Mouse (Mus musculus) 3134 (cell line): Measurements from ENCODE around the gene 4930451I11Rik.

ENCODE experiments used
- DNase-seq: peaks from one replicate; pipeline ENCODE4 v3.0.0-alpha.2; 2011; ENCODE audit warnings: low spot score; ENCODE audit not compliant: insufficient read length; ENCODE audit errors: extremely low read depth

4930451I11Rik gene

DNA sequence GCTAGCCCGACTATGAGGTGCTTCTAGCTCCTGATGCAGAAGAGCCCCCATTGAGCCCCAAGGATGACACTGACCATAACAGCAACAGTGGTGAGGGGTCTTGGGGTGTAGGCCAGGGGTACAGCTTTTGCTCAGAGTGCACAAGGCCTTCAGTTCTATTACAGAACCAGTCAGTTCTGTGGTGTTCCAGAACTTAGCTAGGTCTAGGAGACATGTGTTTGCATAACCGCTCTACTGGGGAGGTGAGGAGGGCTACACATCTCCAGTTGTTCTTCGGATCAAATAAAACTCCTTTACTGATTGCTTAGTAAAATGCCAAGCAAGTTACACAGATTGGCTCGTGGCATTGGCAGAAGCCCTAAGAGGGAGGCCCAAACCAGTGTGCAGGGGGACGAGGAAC, at the start of gene 4930451I11Rik:
TSS of gene 4930451I11Rik (minus strand) at position 101 of the 400 bp plus-strand sequence.
- no peak for DNase-seq

GRCm38 (mm10) chr7:126881040-126881439, 49.6 kb upstream of the 4930451I11Rik start:
- DNase-seq: no peak

GRCm38 (mm10) chr7:126877239-126877638, 45.8 kb upstream of the 4930451I11Rik start:
- no peak for DNase-seq

GRCm38 (mm10) chr7:126870520-126870891, 39.1 kb upstream of the 4930451I11Rik start:
- no peak for DNase-seq

GRCm38 (mm10) chr7:126869780-126870519, 38.5 kb upstream of the 4930451I11Rik start:
- DNase-seq: no peak

DNA sequence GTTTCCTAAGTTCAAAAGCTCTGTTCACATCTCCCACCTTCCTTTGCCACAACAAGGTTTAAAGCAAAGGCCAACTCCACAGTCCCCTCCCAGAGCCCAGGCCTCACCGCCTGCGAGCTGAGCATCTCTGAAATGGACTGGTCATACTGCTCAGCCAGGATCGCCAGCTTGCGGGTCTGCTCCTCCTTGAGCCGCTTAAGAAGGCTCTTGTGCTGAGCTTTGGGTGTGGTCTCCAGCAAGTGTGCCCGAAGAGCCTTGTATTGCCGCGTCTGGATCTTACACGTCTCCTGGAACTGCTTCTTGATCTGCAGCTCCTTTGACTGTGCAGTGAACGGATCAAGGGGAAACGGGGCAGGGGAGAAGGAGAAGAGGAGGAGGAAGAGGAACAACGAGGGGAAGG, 36.6 kb upstream of the 4930451I11Rik start:
- DNase-seq: no peak

- DNase-seq: no peak
Measured at GRCm38 (mm10) chr7:126867534-126867933, 36.1 kb upstream of the 4930451I11Rik start.

DNA sequence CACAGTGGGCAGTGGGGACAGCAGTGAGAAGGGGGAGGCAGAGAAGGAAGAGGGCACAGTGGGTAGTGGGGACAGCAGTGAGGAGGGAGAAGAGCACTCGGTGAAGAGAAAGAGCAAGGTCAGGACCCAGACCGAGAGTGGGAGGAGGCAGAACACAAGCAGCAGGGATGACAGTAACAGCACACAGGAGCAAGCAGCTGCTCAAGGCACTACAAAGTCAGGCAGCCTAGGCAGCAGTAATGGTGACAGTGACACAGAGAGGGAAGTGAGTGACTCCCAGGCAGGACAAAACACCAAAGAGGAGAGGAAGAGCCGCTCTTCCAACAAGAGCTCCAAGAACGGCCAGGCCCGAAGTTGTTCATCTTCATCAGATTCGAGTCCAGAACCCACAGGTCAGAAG, 32.4 kb upstream of the 4930451I11Rik start:
- no peak for DNase-seq

DNA sequence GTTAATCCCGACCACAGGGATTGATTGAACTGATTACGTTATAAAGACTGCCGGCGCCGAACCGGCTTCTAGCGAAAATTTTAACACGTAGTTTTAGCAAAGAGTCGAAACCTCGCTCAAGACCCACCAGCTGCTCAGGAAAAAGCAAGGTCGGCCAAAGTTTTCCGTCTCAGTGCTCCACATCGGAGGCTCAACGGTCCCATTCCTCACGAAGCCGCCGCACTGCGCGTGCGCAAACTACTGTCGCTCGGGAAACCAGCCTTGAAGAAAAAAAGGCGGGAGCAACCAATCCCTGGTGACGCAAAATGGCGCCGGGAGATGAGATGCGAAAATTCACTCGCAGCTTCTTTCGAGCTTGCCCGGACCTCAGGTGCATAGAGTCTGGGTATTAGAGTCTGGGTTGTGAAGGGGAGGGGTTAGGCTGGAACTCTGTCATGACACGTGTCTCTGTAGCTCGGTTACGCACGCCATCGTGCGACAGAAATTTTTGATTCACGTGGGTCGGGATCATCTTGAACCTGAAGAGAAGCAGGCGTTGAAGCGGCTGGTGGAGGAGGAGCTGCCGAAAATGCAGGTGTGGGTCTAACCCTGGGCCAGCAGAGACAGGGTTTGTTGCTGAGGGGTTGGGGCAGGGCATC, 30.8 kb upstream of the 4930451I11Rik start, which contains the start of gene Ino80e:
TSS of gene Ino80e (minus strand) at position 231 of the 638 bp plus-strand sequence.
- peak; percentile 82 for DNase-seq

DNA sequence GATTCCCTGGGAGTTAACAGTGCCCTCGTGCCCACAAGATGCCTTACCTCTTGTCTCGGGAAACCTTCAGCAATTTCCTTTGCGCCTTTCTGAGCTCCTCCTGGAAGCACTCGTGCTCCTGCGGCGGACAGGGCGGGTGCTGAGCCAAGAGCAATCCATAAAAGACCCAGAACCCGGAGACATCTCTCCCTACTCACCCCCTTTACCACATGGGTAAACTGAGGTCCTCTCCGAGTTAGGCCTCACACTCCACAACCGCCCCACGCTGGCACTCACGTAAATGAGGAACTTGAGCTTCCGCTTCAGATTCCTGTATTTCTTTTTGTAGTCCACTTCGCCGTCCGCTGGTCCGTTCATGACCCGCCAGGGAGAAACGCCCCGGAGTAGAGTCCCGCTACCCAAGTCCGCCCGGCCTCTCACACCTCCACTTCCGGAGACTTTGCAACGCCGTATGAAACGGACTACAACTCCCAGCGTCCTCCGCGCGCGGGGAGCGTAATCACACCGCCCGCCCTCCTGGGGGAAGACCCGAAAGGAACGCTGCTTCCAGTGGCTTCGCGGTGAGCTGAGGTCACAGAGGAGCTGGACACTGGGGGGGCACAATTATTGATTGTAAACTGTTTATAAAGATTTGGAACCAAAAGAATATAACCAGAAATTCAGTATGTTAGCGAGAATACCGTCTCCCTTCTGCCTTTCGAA, 30.1 kb upstream of the 4930451I11Rik start, which contains the start of gene Hirip3:
TSS of gene Hirip3 (plus strand) at position 544 of the 702 bp plus-strand sequence.
- peak; percentile 95 for DNase-seq

DNA sequence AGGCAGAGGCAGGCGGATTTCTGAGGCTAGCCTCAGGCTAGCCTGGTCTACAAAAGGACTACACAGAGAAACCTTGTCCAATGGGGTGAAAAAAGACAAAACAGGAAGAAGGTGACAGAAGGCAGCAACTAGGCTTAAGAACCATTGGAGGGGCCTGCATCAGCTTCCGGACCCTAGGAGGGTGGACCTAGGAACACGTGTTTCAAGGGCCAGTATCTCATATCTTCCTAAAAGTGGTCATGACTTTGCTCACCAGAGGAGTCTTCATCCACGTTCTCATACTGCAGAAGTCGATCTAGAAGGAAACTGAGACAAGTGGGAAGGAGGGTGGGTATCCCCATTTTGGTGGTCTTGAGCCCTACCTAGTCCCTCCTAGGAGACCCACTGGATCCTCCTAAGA, 29.5 kb upstream of the 4930451I11Rik start:
- no peak for DNase-seq

DNA sequence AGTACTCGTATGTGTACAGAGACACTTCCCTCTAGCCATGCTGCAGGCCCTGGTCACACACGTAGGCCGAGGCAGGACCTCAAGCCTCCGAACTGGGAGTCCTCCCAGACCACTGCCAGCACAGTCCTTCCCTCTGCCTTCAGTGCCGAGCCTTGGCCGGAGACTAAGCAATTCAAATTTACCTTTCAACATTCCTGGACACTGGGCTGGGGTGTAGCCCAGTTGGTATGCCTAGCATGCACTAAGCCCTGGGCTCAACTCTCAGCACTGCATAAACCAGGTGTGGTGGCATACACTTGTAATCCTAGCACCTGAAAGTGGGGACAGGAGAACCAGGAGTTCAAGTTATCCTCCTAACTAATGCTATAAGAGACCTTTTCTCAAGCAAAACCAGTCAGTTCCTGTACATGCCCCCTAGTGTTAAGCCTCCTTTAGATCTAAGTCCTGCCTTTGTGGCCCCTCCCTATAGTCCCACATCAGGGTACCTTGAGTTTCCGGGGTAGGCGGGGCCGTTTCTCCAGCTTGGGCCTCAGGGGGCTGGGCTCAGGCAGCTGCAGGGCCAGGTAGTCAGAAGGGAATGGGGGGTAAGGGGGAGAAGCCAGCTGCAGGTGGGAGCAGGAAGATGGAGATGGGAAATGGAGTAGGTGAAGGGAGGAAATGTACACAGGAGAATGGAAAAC, 25.4 kb upstream of the 4930451I11Rik start:
- no peak for DNase-seq

GRCm38 (mm10) chr7:126855641-126856040, 24.2 kb upstream of the 4930451I11Rik start:
- no peak for DNase-seq

DNA sequence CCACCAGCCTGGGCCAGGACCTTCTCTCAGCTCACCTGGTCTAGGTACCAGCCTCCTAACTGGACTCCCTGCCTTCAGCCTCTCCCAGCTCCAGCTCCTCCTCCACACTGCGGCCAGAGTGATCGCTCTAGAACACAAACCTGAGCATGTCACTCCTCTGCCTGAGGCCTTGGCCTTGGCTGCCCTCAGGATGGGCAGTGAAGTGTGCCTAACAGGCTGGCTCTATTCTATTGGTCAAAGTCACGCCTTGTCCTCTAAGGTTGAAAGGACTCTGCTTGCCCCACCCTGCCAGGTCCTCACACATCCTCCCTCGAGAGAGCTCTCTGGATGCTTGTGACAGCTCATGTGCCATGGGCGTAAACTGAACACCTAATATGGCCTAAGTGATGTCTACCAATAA, 22.0 kb upstream of the 4930451I11Rik start:
- DNase-seq: no peak

GRCm38 (mm10) chr7:126851192-126851591, 19.8 kb upstream of the 4930451I11Rik start:
- no peak for DNase-seq

DNA sequence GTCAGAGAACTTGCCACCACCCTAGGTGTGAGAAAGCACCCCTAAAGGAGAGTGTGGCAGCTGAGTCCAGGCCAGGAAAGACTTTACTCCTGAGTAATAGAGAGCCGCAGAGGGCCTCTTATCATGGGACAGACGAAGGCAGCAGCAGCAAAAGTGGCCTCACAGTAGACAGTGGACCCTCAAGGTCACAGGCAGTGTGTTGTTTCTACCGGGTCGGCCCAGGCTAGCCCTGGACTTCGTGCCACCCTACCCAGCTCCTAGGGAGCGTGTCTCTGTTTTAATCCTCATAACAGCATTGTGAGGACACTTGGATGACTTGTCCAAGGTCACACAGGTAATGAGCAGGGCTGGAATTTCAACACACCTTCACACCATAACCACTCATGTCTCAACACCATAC, 18.7 kb upstream of the 4930451I11Rik start:
- no peak for DNase-seq

- no peak for DNase-seq
Measured at GRCm38 (mm10) chr7:126848794-126849193, 17.4 kb upstream of the 4930451I11Rik start.

DNA sequence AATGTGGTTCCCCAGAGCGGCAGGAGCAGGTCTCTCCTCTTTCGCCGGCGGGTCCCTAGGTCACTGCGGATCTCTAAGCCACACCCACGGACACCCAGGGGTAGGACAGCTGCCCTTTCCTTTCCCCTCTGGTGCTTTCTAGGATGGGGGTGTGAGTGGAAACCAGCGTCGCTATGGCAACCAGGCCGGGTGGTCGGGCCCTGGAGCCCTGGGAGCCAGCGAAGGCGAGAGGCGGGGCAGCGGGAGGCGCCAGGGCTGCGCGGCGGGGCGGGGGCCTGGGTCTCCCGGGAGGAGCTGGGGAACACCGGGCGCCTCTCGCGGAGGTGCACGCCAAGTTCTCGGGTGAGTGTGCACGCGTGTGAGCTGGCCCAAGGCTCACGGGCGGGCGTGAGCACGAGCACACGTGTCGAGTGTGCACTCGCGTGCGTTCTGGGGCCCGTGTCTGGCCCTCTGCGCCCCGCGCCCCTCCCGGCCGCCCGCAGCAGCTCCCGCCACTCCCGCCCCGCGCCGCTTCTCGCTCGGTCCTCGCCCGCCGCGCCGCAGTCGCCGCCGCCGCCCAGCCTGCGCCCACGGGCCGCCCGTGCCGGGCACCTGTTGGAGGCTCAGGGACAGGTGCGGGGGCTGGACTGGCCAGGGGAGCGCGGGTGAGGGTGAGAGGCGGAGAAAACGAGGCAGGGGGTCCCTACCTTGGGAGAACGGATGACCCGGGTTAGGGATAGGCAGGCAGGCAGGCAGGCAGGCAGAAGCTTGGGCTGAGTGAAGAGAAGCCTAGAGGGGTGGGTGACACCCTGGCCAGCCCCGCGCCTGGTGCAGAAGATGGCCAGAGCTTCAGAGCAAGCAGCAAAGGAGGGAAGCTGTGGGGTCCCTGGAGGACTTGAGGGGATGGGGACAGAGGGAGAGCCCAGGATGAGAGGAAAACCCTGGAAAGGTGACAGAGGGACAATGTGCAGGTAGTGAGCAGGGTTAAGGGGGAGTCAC, 16.3 kb upstream of the 4930451I11Rik start:
- no peak for DNase-seq

GRCm38 (mm10) chr7:126847116-126847420, 15.6 kb upstream of the 4930451I11Rik start, which contains the start of gene Doc2a:
Gene Doc2a (plus strand): TSS chr7:126847416.
- DNase-seq: no peak

DNA sequence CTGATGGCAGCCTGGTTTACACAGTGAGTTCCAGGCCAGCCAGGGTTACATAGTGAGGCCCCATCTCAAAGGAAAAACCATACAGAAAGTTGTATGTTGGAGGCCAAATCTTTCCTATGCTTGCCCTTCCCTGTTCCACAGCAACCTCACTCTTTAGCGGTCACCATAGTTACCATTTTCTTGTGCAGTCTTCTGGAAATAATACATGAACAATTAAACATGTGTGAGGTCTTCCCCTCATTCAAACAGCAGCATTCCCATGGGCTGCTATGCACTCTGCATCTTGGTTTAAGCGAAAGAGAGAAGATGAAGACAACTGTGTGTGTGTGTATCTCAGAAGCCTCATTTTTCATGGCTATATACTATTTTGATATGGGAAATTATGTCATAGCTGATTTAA, 14.1 kb upstream of the 4930451I11Rik start:
- no peak for DNase-seq
